Mouse (Mus musculus) thymus, adult 2 months (tissue): ENCODE results near the gene Gadl1.

Experiments used
- CTCF ChIP-seq: fragments of 200-500 bp; IDR thresholded peaks from 2 replicates; pipeline ENCODE4 v1.5.1; 2012; ENCODE audit warnings: mild to moderate bottlenecking, control low read depth, low read length, moderate library complexity, borderline replicate concordance; ENCODE audit not compliant: control insufficient read depth, poor library complexity, insufficient read depth; ENCODE audit errors: extremely low read depth
- POLR2A ChIP-seq: fragments of 200-500 bp; IDR thresholded peaks from 2 replicates; pipeline ENCODE4 v1.6.1; 2012; ENCODE audit warnings: mild to moderate bottlenecking, low read length, control low read depth, moderate library complexity; ENCODE audit not compliant: control insufficient read depth, poor library complexity, insufficient read depth; ENCODE audit errors: extremely low read depth

GRCm38 (mm10) chr9:115990661-115991060 is 81.4 kb downstream of the Gadl1 start:
- TF ChIP-seq CTCF (peak; percentile 53; the same call in 1 of the 2 replicates), POLR2A (no peak)
